Mouse (Mus musculus) gonadal fat pad, adult 2 months (tissue): Measurements from ENCODE around the gene Insig2. TPM values are rescaled to one million over a fixed set of nuclear protein-coding genes. Genes with fewer than 3 reads are reported as not detected.

Source experiments
- DNase-seq: peaks from one replicate; pipeline ENCODE4 v3.0.0-alpha.2; 2012; ENCODE audit warnings: low read depth
- polyA plus RNA-seq: library from polyadenylated mRNA; depleted of rRNA; stranded (reverse); fragments of >200 nt; gene quantifications from 2 replicates; pipeline ENCODE4 v1.2.3, GENCODE M21; 2012; rRNA removed

The Insig2 gene
- polyA plus RNA-seq, 1 experiment: 40.1 TPM

DNA sequence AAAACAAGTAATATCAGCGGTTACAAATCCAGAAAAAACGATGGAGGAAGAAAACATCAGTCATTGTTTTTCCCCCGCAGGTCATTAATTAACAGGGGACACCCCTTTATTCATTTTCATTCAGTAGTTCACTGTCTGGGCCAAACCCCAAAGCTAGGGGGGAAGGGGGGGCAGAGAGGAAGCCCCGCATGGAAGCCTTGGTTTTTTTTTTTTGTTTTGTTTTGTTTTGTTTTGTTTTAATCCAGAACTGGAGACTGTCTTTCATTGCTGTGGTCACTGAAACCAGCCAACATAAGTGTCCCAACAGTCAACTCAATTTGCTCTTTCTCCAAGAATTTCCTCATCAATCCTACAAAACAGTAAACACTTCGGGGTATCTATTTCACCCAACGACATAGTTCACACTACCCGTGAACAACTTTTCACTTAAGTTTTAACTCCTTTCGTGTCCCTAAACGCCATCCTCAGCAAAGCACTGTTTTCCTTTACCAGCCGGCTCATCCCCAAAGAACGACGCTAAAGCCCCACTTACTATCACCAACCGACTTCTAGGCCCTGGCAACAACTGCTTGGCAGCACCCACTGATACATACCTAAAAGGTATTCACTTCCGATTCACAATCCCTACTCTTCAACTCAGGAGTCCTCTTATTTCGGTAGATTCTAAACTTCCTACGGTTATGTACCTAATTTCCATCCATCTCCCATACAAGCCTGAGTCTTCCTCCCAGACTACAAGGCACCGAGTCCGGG, 5.6 kb downstream of the Insig2 start:
- DNase-seq: no peak

DNA sequence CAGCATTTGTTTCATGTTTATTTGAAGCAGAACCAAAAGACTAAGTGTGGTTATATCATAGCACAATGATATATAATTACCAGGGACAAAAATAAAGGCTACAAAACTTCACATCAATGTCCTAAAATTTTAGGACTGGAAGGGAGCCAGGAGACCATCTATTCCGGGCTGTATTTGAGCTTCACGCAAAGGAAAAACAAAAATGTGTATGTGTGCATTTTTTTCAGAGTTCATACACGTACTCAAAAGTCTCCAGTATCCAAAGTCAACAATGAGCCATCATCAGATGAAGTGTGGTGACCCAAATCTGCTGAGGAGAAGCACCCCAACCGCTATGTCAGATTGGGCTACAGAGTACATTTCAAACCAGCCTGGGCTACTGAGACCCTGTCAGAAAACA, 8.9 kb downstream of the Insig2 start:
- DNase-seq: no peak

DNA sequence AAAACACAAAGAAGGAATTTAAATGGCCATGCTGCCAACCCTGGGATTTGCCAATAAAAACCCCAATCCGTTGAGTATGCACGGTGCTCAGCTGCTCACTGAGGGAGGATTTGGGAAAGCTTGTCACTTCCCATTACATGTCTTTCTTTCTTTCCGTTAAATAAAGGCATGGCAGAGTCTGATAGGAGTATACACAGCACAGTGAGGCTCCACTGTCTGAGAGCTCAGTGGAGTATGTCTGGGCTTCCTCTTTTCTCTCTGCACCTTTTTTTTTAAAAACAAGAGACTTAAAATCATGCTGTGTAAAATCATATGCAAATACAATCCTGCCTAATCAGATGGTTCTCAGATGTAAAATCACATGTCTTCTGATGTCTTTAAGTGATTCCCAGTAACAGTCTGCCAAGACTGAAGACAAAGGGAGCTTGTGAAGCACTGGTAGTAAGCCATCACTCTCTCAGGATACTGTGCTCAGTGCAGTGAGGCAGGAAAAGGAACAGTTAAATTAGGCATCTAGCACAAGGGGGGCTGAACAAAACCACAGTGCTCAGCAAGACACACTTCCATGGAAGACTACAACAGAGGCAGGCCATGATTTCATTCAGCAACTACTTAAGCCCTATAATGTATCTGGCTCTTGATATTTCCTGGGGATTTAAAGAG, 17.5 kb downstream of the Insig2 start:
- DNase-seq: no peak

GRCm38 (mm10) chr1:121313181-121313580, 19.2 kb downstream of the Insig2 start:
- no peak for DNase-seq

- DNase-seq: no peak
These were observed 20.1 kb downstream of the Insig2 start for GRCm38 (mm10) chr1:121312326-121312725.

- no peak for DNase-seq
These were observed 35.6 kb downstream of the Insig2 start for GRCm38 (mm10) chr1:121296717-121297255.

GRCm38 (mm10) chr1:121293571-121293970, 38.8 kb downstream of the Insig2 start:
- no peak for DNase-seq

- no peak for DNase-seq
These were observed 41.5 kb downstream of the Insig2 start for GRCm38 (mm10) chr1:121290841-121291240.

DNA sequence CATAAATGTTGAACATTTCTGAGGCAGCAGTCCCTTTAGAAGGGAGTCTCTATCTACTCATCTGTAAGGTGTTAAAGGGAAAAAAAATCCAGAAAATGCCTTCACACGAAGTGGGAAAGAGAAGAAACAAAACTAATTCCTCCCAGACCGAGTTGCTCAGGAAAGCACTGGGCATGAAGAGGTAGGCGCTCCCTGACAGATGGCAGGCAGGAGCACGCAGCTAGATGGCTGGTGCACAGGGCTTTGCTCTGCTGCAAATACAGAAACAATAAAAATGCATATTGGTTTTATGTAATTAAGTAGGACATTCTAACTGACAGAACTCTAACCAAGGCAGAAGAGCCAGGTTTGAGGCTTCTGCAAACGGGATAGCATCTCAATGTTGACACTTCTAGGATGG, 42.0 kb downstream of the Insig2 start:
- no peak for DNase-seq

DNA sequence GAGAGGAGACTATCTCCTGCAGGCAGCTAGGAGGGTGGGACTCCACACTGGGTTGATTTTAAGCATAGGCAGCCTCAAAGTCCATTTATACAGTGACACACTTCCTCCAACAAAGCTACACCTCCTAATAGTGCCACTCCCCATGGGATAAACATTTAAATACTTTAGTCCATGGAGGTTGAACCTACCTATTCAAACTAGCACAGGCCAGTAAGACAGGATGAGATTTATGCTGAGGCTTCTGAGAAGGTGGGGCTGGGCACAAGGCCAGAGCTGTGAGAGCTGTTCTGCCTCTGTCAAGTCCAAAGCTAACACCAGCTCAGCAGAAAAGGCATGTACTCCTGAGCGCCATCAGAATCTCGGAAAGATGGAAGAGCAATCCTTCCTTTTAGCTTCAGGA, 48.2 kb downstream of the Insig2 start:
- no peak for DNase-seq

DNA sequence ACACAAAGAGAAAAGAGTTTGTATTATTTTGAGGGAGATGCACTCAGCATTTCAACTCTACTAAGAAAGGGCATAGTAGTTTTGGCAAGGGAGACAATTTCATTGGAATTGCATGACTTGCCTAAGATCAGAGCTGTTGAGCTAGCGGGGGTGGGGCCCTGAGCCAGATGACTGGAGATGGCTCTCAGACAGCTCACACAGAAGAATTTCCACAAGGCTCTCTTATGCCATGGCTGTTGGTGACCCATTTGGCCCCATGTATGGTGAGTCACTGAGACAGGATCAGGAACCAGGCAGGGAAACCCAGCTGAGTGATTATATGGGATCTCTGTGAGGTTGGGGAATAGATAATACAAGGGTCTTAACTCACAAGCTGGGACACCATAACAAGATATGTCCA, 51.9 kb downstream of the Insig2 start:
- no peak for DNase-seq

- no peak for DNase-seq
These were observed 54.0 kb downstream of the Insig2 start for GRCm38 (mm10) chr1:121278370-121278769.

- no peak for DNase-seq
These were observed 54.9 kb downstream of the Insig2 start for GRCm38 (mm10) chr1:121277466-121277865.

- DNase-seq: no peak
These were observed 56.4 kb downstream of the Insig2 start for GRCm38 (mm10) chr1:121275961-121276506.

- no peak for DNase-seq
These were observed 72.1 kb downstream of the Insig2 start for GRCm38 (mm10) chr1:121260171-121260741.

Other genes with a start within 250 kb of the Insig2 start
- 6.2 and 7.1 TPM in 2 replicates for gene Ccdc93, start 98.5 kb upstream of the Insig2 start, polyA plus RNA-seq
- 1.9 and 3.9 TPM in 2 replicates for gene Htr5b, start 195.9 kb upstream of the Insig2 start, polyA plus RNA-seq
- 24.4 and 38.7 TPM in 2 replicates for gene Ddx18, start 235.4 kb upstream of the Insig2 start, polyA plus RNA-seq